9 mouse cellular contexts compared by ENCODE assay signal in the genomic region with DNA sequence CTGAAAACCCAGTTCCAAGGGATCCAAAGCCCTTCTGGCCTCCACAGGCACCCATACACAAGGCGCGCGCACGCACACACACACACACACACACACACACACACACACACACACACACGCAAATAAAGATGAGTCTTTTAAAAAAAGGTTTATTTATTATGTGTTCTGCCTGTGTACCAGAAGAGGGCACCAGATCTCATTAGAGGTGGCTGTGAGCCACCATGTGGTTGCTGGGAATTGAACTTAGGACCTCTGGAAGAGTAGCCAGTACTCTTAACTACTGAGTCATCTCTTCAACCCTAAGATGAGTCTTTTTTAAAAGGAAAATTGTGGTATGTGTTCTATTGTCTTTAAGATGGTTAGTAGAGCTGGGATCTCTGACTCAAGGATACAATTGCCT. TPM values are rescaled to one million over a fixed set of nuclear protein-coding genes. Genes with fewer than 3 reads are reported as not detected.
DNase-seq lines count a peak whose midpoint lies in the region; ATAC-seq and TF ChIP-seq lines count a peak whose summit lies in the region.
"Had no signal": no experiment of that assay in that cellular context is flagged by ENCODE, and none has a peak within 500 bp of the region (broad histone marks: within the 10 kb centered on the region; RNA-seq: fewer than 3 reads in every experiment).

No protein-coding gene starts in this region.

- TF ChIP-seq CTCF in hindbrain, postnatal 0 days (IDR thresholded peaks at IDR 0.05; ENCODE audit: low read depth), result peak; percentile 47
- TF ChIP-seq CTCF in spleen, adult 2 months (IDR thresholded peaks at IDR 0.05; ENCODE audit: extremely low read depth, insufficient read depth, insufficient read length, insufficient replicate concordance), result no peak
- peak; percentile 62 for TF ChIP-seq CTCF in stomach, postnatal 0 days (IDR thresholded peaks at IDR 0.05; ENCODE audit: low read depth)

- no peak for TF ChIP-seq EP300 in stomach, postnatal 0 days (optimal IDR thresholded peaks at IDR 0.05)

- H3K4me1 ChIP-seq in hindbrain, postnatal 0 days (ENCODE audit: insufficient read depth, low read length), result no peaks in the 10 kb centered on the region
- H3K4me1 ChIP-seq in hindbrain, embryonic 16.5 days (ENCODE audit: control insufficient read depth, insufficient read depth, low read depth, low read length), result no peaks in the 10 kb centered on the region
- no peaks in the 10 kb centered on the region for H3K4me1 ChIP-seq in spleen, adult 2 months (ENCODE audit: control insufficient read depth, insufficient read depth, insufficient read length)
- H3K4me1 ChIP-seq in embryonic facial prominence, embryonic 14.5 days (ENCODE audit: control insufficient read depth, insufficient read depth, low read length), result no peaks in the 10 kb centered on the region
- no peaks in the 10 kb centered on the region for H3K4me1 ChIP-seq in stomach, postnatal 0 days (replicated peaks; ENCODE audit: control insufficient read depth, insufficient read depth)
- no peaks in the 10 kb centered on the region for H3K4me1 ChIP-seq in midbrain, embryonic 11.5 days (ENCODE audit: control insufficient read depth, insufficient read depth, low read length)
- H3K4me1 ChIP-seq: limb, embryonic 15.5 days had no signal

- peaks cover 77% of the 10 kb centered on the region for H3K36me3 ChIP-seq in hindbrain, postnatal 0 days (ENCODE audit: insufficient read depth, low read length)
- peaks cover 67% of the 10 kb centered on the region for H3K36me3 ChIP-seq in hindbrain, embryonic 16.5 days (ENCODE audit: control insufficient read depth, insufficient read depth, low read length)
- H3K36me3 ChIP-seq in spleen, adult 2 months (ENCODE audit: control insufficient read depth, insufficient read depth, low read length), result peaks cover 31% of the 10 kb centered on the region
- H3K36me3 ChIP-seq in embryonic facial prominence, embryonic 14.5 days (ENCODE audit: control insufficient read depth, insufficient read depth, low read length), result peaks cover 98% of the 10 kb centered on the region
- peaks cover 38% of the 10 kb centered on the region for H3K36me3 ChIP-seq in stomach, postnatal 0 days (ENCODE audit: control insufficient read depth, insufficient read depth, low read length)
- H3K36me3 ChIP-seq in midbrain, embryonic 11.5 days (ENCODE audit: control insufficient read depth, insufficient read depth, low read length), result peaks cover 26% of the 10 kb centered on the region

- no peak overlapping the region for H3K4me3 ChIP-seq in hindbrain, postnatal 0 days (ENCODE audit: low read length)
- no peak overlapping the region for H3K4me3 ChIP-seq in hindbrain, embryonic 16.5 days (ENCODE audit: low read length)
- no peak overlapping the region for H3K4me3 ChIP-seq in spleen, adult 2 months (ENCODE audit: extremely low read depth, insufficient read depth, insufficient read length)
- no peak overlapping the region for H3K4me3 ChIP-seq in embryonic facial prominence, embryonic 14.5 days (ENCODE audit: low read depth, low read length)
- no peak overlapping the region for H3K4me3 ChIP-seq in stomach, postnatal 0 days (ENCODE audit: low read depth, low read length)
- H3K4me3 ChIP-seq in midbrain, embryonic 11.5 days (ENCODE audit: low read depth, low read length), result no peak overlapping the region
- H3K4me3 ChIP-seq: limb, embryonic 15.5 days had no signal

- 89% methylated on average over 5 of the region's 5 CpGs for WGBS in hindbrain, postnatal 0 days
- WGBS in hindbrain, embryonic 16.5 days, result 87% methylated on average over 5 of the region's 5 CpGs
- WGBS in spleen, adult 2 months, result 81% methylated on average over 5 of the region's 5 CpGs
- 96% methylated on average over 5 of the region's 5 CpGs for WGBS in embryonic facial prominence, embryonic 14.5 days
- WGBS in stomach, postnatal 0 days, result 88% methylated on average over 5 of the region's 5 CpGs
- 87% methylated on average over 5 of the region's 5 CpGs for WGBS in midbrain, embryonic 11.5 days

- no peak for DNase-seq in hindbrain, postnatal 0 days (ENCODE audit: low spot score)
- DNase-seq in spleen, adult 2 months (ENCODE audit: low read depth in 1 of 2, low spot score in 2 of 2), result no peak
- no peak for DNase-seq in spleen, postnatal 4 days (ENCODE audit: low spot score in 2 of 2)
- no peak for DNase-seq in embryonic facial prominence, embryonic 14.5 days (ENCODE audit: low spot score)
- DNase-seq in stomach, postnatal 0 days (ENCODE audit: low spot score), result no peak
- DNase-seq in embryo, embryonic 10 days (ENCODE audit: low spot score), result no peak
- no peak for DNase-seq in midbrain, embryonic 11.5 days (ENCODE audit: low spot score, missing footprints)

- H3K27me3 ChIP-seq in hindbrain, postnatal 0 days (ENCODE audit: insufficient read depth, low read length), result no peaks in the 10 kb centered on the region
- H3K27me3 ChIP-seq in hindbrain, embryonic 16.5 days (replicated peaks; ENCODE audit: control insufficient read depth, insufficient read depth, low read length), result no peaks in the 10 kb centered on the region
- no peaks in the 10 kb centered on the region for H3K27me3 ChIP-seq in spleen, adult 2 months (ENCODE audit: control insufficient read depth, insufficient read depth, low read length)
- no peaks in the 10 kb centered on the region for H3K27me3 ChIP-seq in embryonic facial prominence, embryonic 14.5 days (replicated peaks; ENCODE audit: control insufficient read depth, insufficient read depth, low read length)
- no peaks in the 10 kb centered on the region for H3K27me3 ChIP-seq in stomach, postnatal 0 days (ENCODE audit: control insufficient read depth, insufficient read depth, low read length)
- H3K27me3 ChIP-seq in midbrain, embryonic 11.5 days (ENCODE audit: control insufficient read depth, insufficient read depth, low read length), result no peaks in the 10 kb centered on the region
- H3K27me3 ChIP-seq: limb, embryonic 15.5 days had no signal

- no peaks in the 10 kb centered on the region for H3K9me3 ChIP-seq in hindbrain, postnatal 0 days (ENCODE audit: low read length)
- H3K9me3 ChIP-seq in hindbrain, embryonic 16.5 days (ENCODE audit: control insufficient read depth, low read length), result no peaks in the 10 kb centered on the region
- H3K9me3 ChIP-seq in embryonic facial prominence, embryonic 14.5 days (ENCODE audit: control insufficient read depth, low read length), result no peaks in the 10 kb centered on the region
- H3K9me3 ChIP-seq in stomach, postnatal 0 days (ENCODE audit: control insufficient read depth, low read length), result no peaks in the 10 kb centered on the region
- no peaks in the 10 kb centered on the region for H3K9me3 ChIP-seq in midbrain, embryonic 11.5 days (ENCODE audit: control insufficient read depth, low read length)
- H3K9me3 ChIP-seq: limb, embryonic 15.5 days had no signal

- ATAC-seq in hindbrain, postnatal 0 days, result no peak
- ATAC-seq in hindbrain, embryonic 16.5 days, result no peak
- no peak for ATAC-seq in embryonic facial prominence, embryonic 14.5 days (ENCODE audit: low read depth)
- no peak for ATAC-seq in stomach, postnatal 0 days (ENCODE audit: low FRiP score, low TSS enrichment)
- ATAC-seq in midbrain, embryonic 11.5 days (ENCODE audit: low FRiP score), result no peak

- no peak overlapping the region for H3K27ac ChIP-seq in hindbrain, postnatal 0 days
- no peak overlapping the region for H3K27ac ChIP-seq in hindbrain, embryonic 16.5 days (ENCODE audit: low read depth, low read length)
- peak overlapping the region; percentile 44; the same call in 1 of the 2 replicates for H3K27ac ChIP-seq in spleen, adult 2 months (ENCODE audit: insufficient read depth, low read length)
- 0 out of 2 replicates have a peak overlapping the region, but pooled peaks have one; percentile 44 for H3K27ac ChIP-seq in embryonic facial prominence, embryonic 14.5 days (replicated peaks; ENCODE audit: low read depth, low read length)
- H3K27ac ChIP-seq in stomach, postnatal 0 days (replicated peaks), result no peak overlapping the region
- H3K27ac ChIP-seq in midbrain, embryonic 11.5 days (ENCODE audit: low read depth, low read length), result no peak overlapping the region

- no peak overlapping the region for H3K4me2 ChIP-seq in hindbrain, postnatal 0 days (ENCODE audit: low read depth, low read length)
- H3K4me2 ChIP-seq in hindbrain, embryonic 16.5 days (ENCODE audit: low read length), result no peak overlapping the region
- H3K4me2 ChIP-seq in embryonic facial prominence, embryonic 14.5 days (ENCODE audit: low read depth, low read length), result no peak overlapping the region
- H3K4me2 ChIP-seq in stomach, postnatal 0 days (replicated peaks; ENCODE audit: low read depth), result no peak overlapping the region
- H3K4me2 ChIP-seq in midbrain, embryonic 11.5 days, result no peak overlapping the region
- H3K4me2 ChIP-seq: limb, embryonic 15.5 days had no signal

- no peak for TF ChIP-seq POLR2A in spleen, adult 2 months (IDR thresholded peaks at IDR 0.05; ENCODE audit: low read depth, low read length)

- H3K9ac ChIP-seq in hindbrain, postnatal 0 days (replicated peaks; ENCODE audit: low read length), result no peak overlapping the region
- H3K9ac ChIP-seq in hindbrain, embryonic 16.5 days (ENCODE audit: low read depth, low read length), result no peak overlapping the region
- H3K9ac ChIP-seq in embryonic facial prominence, embryonic 14.5 days (ENCODE audit: low read depth, low read length), result no peak overlapping the region
- no peak overlapping the region for H3K9ac ChIP-seq in stomach, postnatal 0 days (ENCODE audit: low read length)
- no peak overlapping the region for H3K9ac ChIP-seq in midbrain, embryonic 11.5 days (ENCODE audit: low read length)
- H3K9ac ChIP-seq: limb, embryonic 15.5 days had no signal

RNA-seq across cellular contexts. Expression of gene Gpr107, which starts 20.4 kb away (rescaled TPM):
- 49.3 and 52.9 TPM in 2 replicates for total RNA-seq in hindbrain, postnatal 0 days (2014; rRNA removed)
- polyA plus RNA-seq in hindbrain, postnatal 0 days (2015; fragmentation: Nextera tagmentation; extraction: Ambion mirVana), result 28.2 and 31.9 TPM in 2 replicates
- 34.4 and 37.3 TPM in 2 replicates for polyA plus RNA-seq in hindbrain, embryonic 16.5 days (2015; fragmentation: Nextera tagmentation; extraction: Ambion mirVana)
- 15.0 and 15.1 TPM in 2 replicates for polyA plus RNA-seq in spleen, adult 2 months (2012; rRNA removed)
- polyA plus RNA-seq in embryonic facial prominence, embryonic 14.5 days (2014; fragmentation: Nextera tagmentation; extraction: Ambion mirVana), result 27.4 and 28.6 TPM in 2 replicates
- polyA plus RNA-seq in stomach, postnatal 0 days (2015; fragmentation: Nextera tagmentation; extraction: Ambion mirVana), result 23.7 and 25.4 TPM in 2 replicates
- polyA plus RNA-seq in midbrain, embryonic 11.5 days (2014; fragmentation: Nextera tagmentation; extraction: Ambion mirVana), result 26.5 and 27.8 TPM in 2 replicates

RNA-seq across cellular contexts. Expression of gene Fnbp1, which starts 30.7 kb away (rescaled TPM):
- total RNA-seq in hindbrain, postnatal 0 days (2014; rRNA removed), result 20.1 and 24.1 TPM in 2 replicates
- 31.0 and 32.1 TPM in 2 replicates for polyA plus RNA-seq in hindbrain, postnatal 0 days (2015; fragmentation: Nextera tagmentation; extraction: Ambion mirVana)
- polyA plus RNA-seq in hindbrain, embryonic 16.5 days (2015; fragmentation: Nextera tagmentation; extraction: Ambion mirVana), result 35.8 and 36.7 TPM in 2 replicates
- 78.7 and 92.4 TPM in 2 replicates for polyA plus RNA-seq in spleen, adult 2 months (2012; rRNA removed)
- polyA plus RNA-seq in embryonic facial prominence, embryonic 14.5 days (2014; fragmentation: Nextera tagmentation; extraction: Ambion mirVana), result 21.7 and 24.9 TPM in 2 replicates
- polyA plus RNA-seq in stomach, postnatal 0 days (2015; fragmentation: Nextera tagmentation; extraction: Ambion mirVana), result 15.7 and 16.3 TPM in 2 replicates
- polyA plus RNA-seq in midbrain, embryonic 11.5 days (2014; fragmentation: Nextera tagmentation; extraction: Ambion mirVana), result 10.8 and 11.5 TPM in 2 replicates

Comparison
In these comparisons a context has a peak if more than half of its experiments do, and no peak if none do; other contexts are left out.
1. H3K27ac ChIP-seq: peak in spleen, adult 2 months (single experiment) and embryonic facial prominence, embryonic 14.5 days (single experiment); none in hindbrain, postnatal 0 days (single experiment), hindbrain, embryonic 16.5 days (single experiment), stomach, postnatal 0 days (single experiment) and midbrain, embryonic 11.5 days (single experiment).